Mouse (Mus musculus) E14TG2a.4 (cell line): ENCODE measurements around the gene Smarcc2.

Experiments used
- CTCF ChIP-seq: conservative IDR thresholded peaks from 2 replicates; pipeline ENCODE4 v1.5.1; 2014; ENCODE audit warnings: low read length
- NANOG ChIP-seq: IDR thresholded peaks from 2 replicates; pipeline ENCODE4 v1.6.1; 2014; ENCODE audit warnings: borderline replicate concordance, low read length, mixed read lengths

DNA sequence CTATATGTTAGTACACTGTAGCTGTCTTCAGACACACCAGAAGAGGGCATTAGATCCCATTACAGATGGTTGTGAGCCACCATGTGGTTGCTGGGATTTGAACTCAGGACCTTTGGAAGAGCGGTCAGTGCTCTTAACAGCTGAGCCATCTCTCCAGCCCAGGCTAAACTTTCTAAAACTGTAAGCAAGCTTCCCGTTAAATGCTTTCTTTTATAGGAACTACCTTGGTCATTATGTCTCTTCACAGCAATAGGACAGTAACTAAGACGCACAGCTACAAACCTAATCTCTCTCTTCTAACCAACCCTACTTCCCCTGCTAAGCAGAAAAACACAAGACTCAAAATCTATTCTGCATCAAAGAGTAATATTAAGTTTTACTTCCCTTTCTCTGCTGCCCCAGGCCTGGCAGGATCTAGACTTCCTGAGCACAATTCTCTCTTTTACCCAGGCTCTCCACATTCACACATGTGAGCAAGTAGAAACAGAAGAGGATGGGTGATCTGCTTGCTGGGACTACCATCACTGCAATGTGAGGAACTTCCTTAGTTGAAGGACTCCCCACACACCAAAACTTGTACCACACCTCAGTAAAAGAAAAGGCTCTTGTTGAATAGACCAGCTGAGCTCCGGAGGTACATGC is 76.7 kb downstream of the Smarcc2 start:
- no peak for TF ChIP-seq CTCF
- no peak for TF ChIP-seq NANOG
